Mouse (Mus musculus) ovary, adult 2 months (tissue): ENCODE measurements around the gene Fsip1. TPM values are rescaled to one million over a fixed set of nuclear protein-coding genes. Genes with fewer than 3 reads are reported as not detected.

Experiments
- polyA plus RNA-seq: library from polyadenylated mRNA; depleted of rRNA; stranded (reverse); fragments of >200 nt; gene quantifications from 2 replicates; pipeline ENCODE4 v1.2.3, GENCODE M21; 2012; rRNA removed

The Fsip1 gene
- 0.20 and 0.22 TPM in 2 replicates for polyA plus RNA-seq

GRCm38 (mm10) chr2:118256621-118257053 lies at the start of gene Fsip1:
TSS of gene Fsip1 (minus strand) at chr2:118256966.

GRCm38 (mm10) chr2:118111488-118112131 lies 145.2 kb downstream of the Fsip1 start, which contains the start of gene Thbs1:
TSS of gene Thbs1 (plus strand) at chr2:118111876.

Other genes starting within 250 kb of the Fsip1 start
- 71.0 and 79.8 TPM in 2 replicates for gene Thbs1, start 145.1 kb downstream of the Fsip1 start, polyA plus RNA-seq
- gene Gpr176, start 116.5 kb upstream of the Fsip1 start, polyA plus RNA-seq: 0.68 and 0.73 TPM in 2 replicates
- 18.4 and 20.2 TPM in 2 replicates for gene Eif2ak4, start 131.7 kb upstream of the Fsip1 start, polyA plus RNA-seq
- gene Srp14, start 222.7 kb upstream of the Fsip1 start, polyA plus RNA-seq: 40.1 and 44.7 TPM in 2 replicates